ENCODE assay signal across 8 mouse cellular contexts in genomic region chr7:38270703-38271510, GRCm38 (mm10). TPM values are rescaled to one million over a fixed set of nuclear protein-coding genes. Genes with fewer than 3 reads are reported as not detected.
A peak's percentile ranks its signal among the peaks of the same experiment; 100 is the strongest.
DNase-seq lines count a peak whose midpoint lies in the region; ATAC-seq and TF ChIP-seq lines count a peak whose summit lies in the region.

TSS of gene Pop4 (minus strand) at chr7:38271423.

- peaks cover 21 to 32% of the 10 kb centered on the region in 2 experiments for H3K36me3 ChIP-seq in CH12.LX (replicated peaks in 1 of 2; ENCODE audit: control insufficient read depth in 1 of 2, insufficient read depth in 1 of 2, low read length in 1 of 2)
- H3K36me3 ChIP-seq in forebrain, embryonic 12.5 days (replicated peaks) = peaks cover 29% of the 10 kb centered on the region
- peaks cover 26% of the 10 kb centered on the region for H3K36me3 ChIP-seq in heart, postnatal 0 days (replicated peaks; ENCODE audit: control insufficient read depth, insufficient read depth, low read length)
- 0 out of 2 replicates have a peak, but pooled peaks cover 5% of the 10 kb centered on the region for H3K36me3 ChIP-seq in liver, embryonic 16.5 days (ENCODE audit: control insufficient read depth, insufficient read depth)
- H3K36me3 ChIP-seq in neural tube, embryonic 13.5 days = peaks cover 30% of the 10 kb centered on the region
- H3K36me3 ChIP-seq in testis, adult 2 months (ENCODE audit: control insufficient read depth, insufficient read depth, low read length) = peaks cover 2% of the 10 kb centered on the region

- no peak for TF ChIP-seq CTCF in CH12.LX (conservative IDR thresholded peaks at IDR 0.05 in 1 of 2, IDR thresholded peaks at IDR 0.05 in 1 of 2; ENCODE audit: low read depth in 2 of 2, low read length in 2 of 2)
- TF ChIP-seq CTCF in heart, postnatal 0 days (IDR thresholded peaks at IDR 0.05; ENCODE audit: low read depth) = no peak
- no peak for TF ChIP-seq CTCF in testis, adult 2 months (IDR thresholded peaks at IDR 0.05; ENCODE audit: control insufficient read depth, insufficient read depth, insufficient replicate concordance, low read depth, low read length)

- peak within 1 kb of the TSS; percentile 75 for H3K9ac ChIP-seq in CH12.LX (ENCODE audit: insufficient read depth, low read depth)
- H3K9ac ChIP-seq in forebrain, embryonic 12.5 days = peak within 1 kb of the TSS; percentile 82
- H3K9ac ChIP-seq in heart, postnatal 0 days (replicated peaks; ENCODE audit: low read depth, low read length) = peak within 1 kb of the TSS; percentile 83
- peak within 1 kb of the TSS; percentile 75 for H3K9ac ChIP-seq in liver, embryonic 16.5 days (ENCODE audit: low read depth, low read length)
- H3K9ac ChIP-seq in neural tube, embryonic 13.5 days = peak within 1 kb of the TSS; percentile 82

- no peak within 1 kb of the TSS for H3K27ac ChIP-seq in CH12.LX (ENCODE audit: insufficient read depth, low read depth)
- peak within 1 kb of the TSS; percentile 57; the same call in 1 of the 2 replicates for H3K27ac ChIP-seq in forebrain, embryonic 12.5 days
- H3K27ac ChIP-seq in heart, postnatal 0 days (ENCODE audit: low read depth) = peak within 1 kb of the TSS; percentile 69
- no peak within 1 kb of the TSS; the same call in 1 of the 2 replicates for H3K27ac ChIP-seq in liver, embryonic 16.5 days (ENCODE audit: low read length)
- H3K27ac ChIP-seq in neural tube, embryonic 13.5 days (replicated peaks) = peak within 1 kb of the TSS; percentile 76
- peak within 1 kb of the TSS; percentile 86 for H3K27ac ChIP-seq in testis, adult 2 months (ENCODE audit: control insufficient read depth, insufficient read depth, low read depth, low read length)

- peak; percentile 88 for DNase-seq in CH12.LX (ENCODE audit: extremely low read depth)
- DNase-seq in c-Kit-positive CD71-positive TER-119-negative erythroid progenitor cells, embryonic 14.5 days (ENCODE audit: low read depth) = peak; percentile 87
- DNase-seq in heart, postnatal 0 days (ENCODE audit: low spot score) = peak; percentile 82
- DNase-seq in kidney, postnatal 4 days = peak; percentile 95 to 96

- peak; percentile 96 for TF ChIP-seq POLR2A in CH12.LX (IDR thresholded peaks at IDR 0.05; ENCODE audit: low read depth, low read length)
- TF ChIP-seq POLR2A in testis, adult 2 months (IDR thresholded peaks at IDR 0.05; ENCODE audit: control insufficient read depth, low read depth, low read length) = peak; percentile 94

- no peak for TF ChIP-seq EP300 in CH12.LX (IDR thresholded peaks at IDR 0.05; ENCODE audit: low read length)
- no peak for TF ChIP-seq EP300 in heart, postnatal 0 days (IDR thresholded peaks at IDR 0.05; ENCODE audit: low read depth)

- TF ChIP-seq RAD21 in CH12.LX (IDR thresholded peaks at IDR 0.05; ENCODE audit: low read depth, low read length) = no peak

- no peaks in the 10 kb centered on the region for H3K9me3 ChIP-seq in CH12.LX (replicated peaks; ENCODE audit: low read length)
- no peaks in the 10 kb centered on the region for H3K9me3 ChIP-seq in forebrain, embryonic 12.5 days
- H3K9me3 ChIP-seq in heart, postnatal 0 days (replicated peaks; ENCODE audit: control insufficient read depth, low read length) = no peaks in the 10 kb centered on the region
- no peaks in the 10 kb centered on the region for H3K9me3 ChIP-seq in liver, embryonic 16.5 days (replicated peaks; ENCODE audit: control insufficient read depth, low read length)
- H3K9me3 ChIP-seq in neural tube, embryonic 13.5 days = no peaks in the 10 kb centered on the region

- peak; percentile 94 for ATAC-seq in forebrain, embryonic 12.5 days (ENCODE audit: low FRiP score)
- peak; percentile 94 for ATAC-seq in heart, postnatal 0 days (ENCODE audit: insufficient read depth, low read depth)
- peak; percentile 93 for ATAC-seq in liver, embryonic 16.5 days (ENCODE audit: low read depth)
- peak; percentile 94 for ATAC-seq in neural tube, embryonic 13.5 days (ENCODE audit: low read depth)

- peaks cover 3 to 23% of the 10 kb centered on the region in 2 experiments for H3K4me1 ChIP-seq in CH12.LX (ENCODE audit: control insufficient read depth in 1 of 2, insufficient read depth in 2 of 2)
- H3K4me1 ChIP-seq in forebrain, embryonic 12.5 days = peaks cover 16% of the 10 kb centered on the region
- H3K4me1 ChIP-seq in heart, postnatal 0 days (ENCODE audit: control insufficient read depth, insufficient read depth) = peaks cover 16% of the 10 kb centered on the region
- H3K4me1 ChIP-seq in liver, embryonic 16.5 days (ENCODE audit: control insufficient read depth, low read depth, low read length) = peaks cover 8% of the 10 kb centered on the region
- H3K4me1 ChIP-seq in neural tube, embryonic 13.5 days (replicated peaks) = peaks cover 27% of the 10 kb centered on the region
- H3K4me1 ChIP-seq in testis, adult 2 months (ENCODE audit: control insufficient read depth, insufficient read depth, low read length) = peaks cover 2% of the 10 kb centered on the region

- H3K79me2 ChIP-seq in CH12.LX (replicated peaks; ENCODE audit: control insufficient read depth, extremely low read depth, insufficient read depth, poor library complexity, severe bottlenecking) = peaks cover 20% of the 10 kb centered on the region

- dilution Hi-C loops in CH12.LX (cut with MboI; ENCODE audit: extremely low pct_ligation_motif_present, extremely low pct_unique_long_range_greater_than_20kb, low sequenced_read_pairs) = no loop called here

- in situ Hi-C loops in CH12.LX (cut with MboI; ENCODE audit: low pct_ligation_motif_present, low pct_unique_long_range_greater_than_20kb, low sequenced_read_pairs) = no loop called here

- peak within 1 kb of the TSS; percentile 72 to 88 (median 85) for H3K4me3 ChIP-seq in CH12.LX (replicated peaks in 1 of 3; ENCODE audit: low read depth in 2 of 3, low read length in 2 of 3, poor library complexity in 1 of 3)
- peak within 1 kb of the TSS; percentile 73 for H3K4me3 ChIP-seq in forebrain, embryonic 12.5 days (replicated peaks)
- peak within 1 kb of the TSS; percentile 92 for H3K4me3 ChIP-seq in heart, postnatal 0 days (ENCODE audit: low read depth, low read length)
- peak within 1 kb of the TSS; percentile 69 for H3K4me3 ChIP-seq in liver, embryonic 16.5 days (ENCODE audit: low read depth, low read length)
- peak within 1 kb of the TSS; percentile 77 for H3K4me3 ChIP-seq in neural tube, embryonic 13.5 days
- H3K4me3 ChIP-seq in testis, adult 2 months (ENCODE audit: control insufficient read depth, low read depth, low read length) = peak within 1 kb of the TSS; percentile 100

- under 1% methylated on average over 38 of the region's 38 CpGs for WGBS in forebrain, embryonic 12.5 days
- 0% methylated on average over 38 of the region's 38 CpGs for WGBS in heart, postnatal 0 days
- under 1% methylated on average over 38 of the region's 38 CpGs for WGBS in liver, embryonic 16.5 days (ENCODE audit: insufficient replicate concordance)
- WGBS in neural tube, embryonic 13.5 days = under 1% methylated on average over 38 of the region's 38 CpGs

- H3K27me3 ChIP-seq in CH12.LX (replicated peaks) = no peaks in the 10 kb centered on the region
- H3K27me3 ChIP-seq in forebrain, embryonic 12.5 days = no peaks in the 10 kb centered on the region
- no peaks in the 10 kb centered on the region for H3K27me3 ChIP-seq in heart, postnatal 0 days (ENCODE audit: control insufficient read depth, insufficient read depth, low read length)
- no peaks in the 10 kb centered on the region for H3K27me3 ChIP-seq in liver, embryonic 16.5 days (ENCODE audit: control insufficient read depth, insufficient read depth, low read depth, low read length)
- no peaks in the 10 kb centered on the region for H3K27me3 ChIP-seq in neural tube, embryonic 13.5 days
- H3K27me3 ChIP-seq in testis, adult 2 months (ENCODE audit: control insufficient read depth, insufficient read depth, low read length) = no peaks in the 10 kb centered on the region

- peak within 1 kb of the TSS; percentile 92 for H3K4me2 ChIP-seq in CH12.LX (ENCODE audit: insufficient read depth, low read depth, poor library complexity, severe bottlenecking)
- peak within 1 kb of the TSS; percentile 86 for H3K4me2 ChIP-seq in forebrain, embryonic 12.5 days
- peak within 1 kb of the TSS; percentile 91 for H3K4me2 ChIP-seq in heart, postnatal 0 days (ENCODE audit: low read depth, low read length)
- peak within 1 kb of the TSS; percentile 66 for H3K4me2 ChIP-seq in liver, embryonic 16.5 days (ENCODE audit: low read depth, low read length)
- H3K4me2 ChIP-seq in neural tube, embryonic 13.5 days = peak within 1 kb of the TSS; percentile 91

TF ChIP-seq in CH12.LX, 34 proteins besides CTCF, POLR2A, EP300 and RAD21 (continues in another document):
- TF ChIP-seq KAT2A (IDR thresholded peaks at IDR 0.05; ENCODE audit: insufficient replicate concordance, low read length) (peak; percentile 60; the same call in 1 of the 2 replicates), MAZ (IDR thresholded peaks at IDR 0.05; ENCODE audit: low read depth, low read length) (no peak), ZKSCAN1 (IDR thresholded peaks at IDR 0.05; ENCODE audit: borderline replicate concordance, low read depth, low read length) (no peak), BHLHE40 (IDR thresholded peaks at IDR 0.05; ENCODE audit: low read depth, low read length) (0 out of 2 replicates have a peak, but pooled peaks have one; percentile 26), ZMIZ1 (IDR thresholded peaks at IDR 0.05; ENCODE audit: low read depth, low read length) (peak; percentile 69; the same call in 1 of the 2 replicates), HCFC1 (IDR thresholded peaks at IDR 0.05; ENCODE audit: low read depth, low read length) (peak; percentile 90), TCF12 (IDR thresholded peaks at IDR 0.05; ENCODE audit: low read depth, low read length) (peak; percentile 84), MAX (IDR thresholded peaks at IDR 0.05; ENCODE audit: low read length) (peak; percentile 34; the same call in 1 of the 2 replicates), ETS1 (conservative IDR thresholded peaks at IDR 0.05; ENCODE audit: low read depth, low read length) (0 out of 2 replicates have a peak, but pooled peaks have one; percentile 23), MYC (IDR thresholded peaks at IDR 0.05; ENCODE audit: low read depth, low read length) (no peak), GABPA (IDR thresholded peaks at IDR 0.05; ENCODE audit: insufficient replicate concordance, low read depth, low read length) (peak; percentile 60), USF2 (conservative IDR thresholded peaks at IDR 0.05; ENCODE audit: low read depth, low read length) (no peak)

RNA-seq across cellular contexts. Expression of gene Pop4, which starts in this region (rescaled TPM):
- total RNA-seq in CH12.LX (2012; rRNA removed) = 33.5 and 39.7 TPM in 2 replicates
- total RNA-seq in CH12.LX (2014; rRNA removed) = 64.0 and 73.8 TPM in 2 replicates
- polyA plus RNA-seq in CH12.LX (2012; ENCODE audit: insufficient read length, low read depth) = 50.5 and 63.0 TPM in 2 replicates
- 94.3 and 94.5 TPM in 2 replicates for polyA plus RNA-seq in forebrain, embryonic 12.5 days (2016; fragmentation: Nextera tagmentation; extraction: Ambion mirVana)
- 27.7 and 29.2 TPM in 2 replicates for total RNA-seq in heart, postnatal 0 days (2014; rRNA removed; ENCODE audit: low replicate concordance)
- polyA plus RNA-seq in heart, postnatal 0 days (2015; fragmentation: Nextera tagmentation; extraction: Ambion mirVana) = 26.3 TPM in 2 replicates
- 11.2 and 12.1 TPM in 2 replicates for polyA plus RNA-seq in liver, embryonic 16.5 days (2015; fragmentation: Nextera tagmentation; extraction: Ambion mirVana)
- polyA plus RNA-seq in neural tube, embryonic 13.5 days (2015; fragmentation: Nextera tagmentation; extraction: Ambion mirVana) = 77.6 and 78.3 TPM in 2 replicates
- 12.5 and 14.0 TPM in 2 replicates for polyA plus RNA-seq in testis, adult 2 months (2012; rRNA removed)

Comparison
In these comparisons a context has a peak if more than half of its experiments do, and no peak if none do; other contexts are left out.
1. H3K27ac ChIP-seq: peak in forebrain, embryonic 12.5 days (single experiment), heart, postnatal 0 days (single experiment), neural tube, embryonic 13.5 days (single experiment) and testis, adult 2 months (single experiment); none in CH12.LX (single experiment) and liver, embryonic 16.5 days (single experiment).
2. Peak in every context shown above with its lines, with median percentiles within 50 percentile points of each other: DNase-seq, H3K4me2 ChIP-seq, H3K4me3 ChIP-seq, H3K9ac ChIP-seq and ATAC-seq.